Mouse (Mus musculus) neural tube, embryonic 12.5 days (tissue): Measurements from ENCODE around the gene Ces1e. TPM values are rescaled to one million over a fixed set of nuclear protein-coding genes. Genes with fewer than 3 reads are reported as not detected.
"Not testable (repeated sequence)": the region's sequence is repeated elsewhere in the genome, so short reads cannot be mapped to it uniquely, and the experiment has no call there.

ENCODE experiments used
- ATAC-seq: fragments of 200-750 bp; cut with Nextera tagmentation; 2 replicates; pipeline ENCODE4 v1.8.0; 2017; ENCODE audit warnings: low read depth, mild to moderate bottlenecking, moderate TSS enrichment, moderate library complexity; ENCODE audit not compliant: low FRiP score
- H3K27ac ChIP-seq: fragments of 300-500 bp; sonication (generic); 2 replicates; pipeline ENCODE4 v1.5.1; 2016
- H3K27me3 ChIP-seq: fragments of 300-500 bp; sonication (generic); replicated peaks from 2 replicates; pipeline ENCODE4 v1.6.1; 2016; ENCODE audit warnings: mild to moderate bottlenecking
- H3K36me3 ChIP-seq: fragments of 300-500 bp; sonication (generic); 2 replicates; pipeline ENCODE4 v1.6.1; 2016; ENCODE audit warnings: mild to moderate bottlenecking
- H3K4me1 ChIP-seq: fragments of 300-500 bp; sonication (generic); 2 replicates; pipeline ENCODE4 v1.6.1; 2016
- H3K4me2 ChIP-seq: fragments of 300-500 bp; sonication (generic); replicated peaks from 2 replicates; pipeline ENCODE4 v1.6.1; 2016; ENCODE audit warnings: mild to moderate bottlenecking
- H3K4me3 ChIP-seq: fragments of 300-500 bp; sonication (generic); 2 replicates; pipeline ENCODE4 v1.5.1; 2016
- H3K9ac ChIP-seq: fragments of 300-500 bp; sonication (generic); 2 replicates; pipeline ENCODE4 v1.6.1; 2016; ENCODE audit warnings: mild to moderate bottlenecking
- H3K9me3 ChIP-seq: fragments of 300-500 bp; sonication (generic); 2 replicates; pipeline ENCODE4 v1.6.1; 2016; ENCODE audit warnings: mild to moderate bottlenecking
- WGBS: fragments of 180-500 bp; shearing (Covaris S2); methylation state at CpG from one replicate; pipeline ENCODE4 v1.1.7; 2016; 5-methylcytosine and 5-hydroxymethylcytosine counted together
- polyA plus RNA-seq: library from polyadenylated mRNA; unstranded; fragments of >200 nt; fragmentation: Nextera tagmentation; extraction: Ambion mirVana; gene quantifications from 2 replicates; pipeline ENCODE4 v1.2.1, GENCODE M21; 2016

Ces1e gene
- polyA plus RNA-seq, 1 experiment from 2014 or later: not detected

DNA sequence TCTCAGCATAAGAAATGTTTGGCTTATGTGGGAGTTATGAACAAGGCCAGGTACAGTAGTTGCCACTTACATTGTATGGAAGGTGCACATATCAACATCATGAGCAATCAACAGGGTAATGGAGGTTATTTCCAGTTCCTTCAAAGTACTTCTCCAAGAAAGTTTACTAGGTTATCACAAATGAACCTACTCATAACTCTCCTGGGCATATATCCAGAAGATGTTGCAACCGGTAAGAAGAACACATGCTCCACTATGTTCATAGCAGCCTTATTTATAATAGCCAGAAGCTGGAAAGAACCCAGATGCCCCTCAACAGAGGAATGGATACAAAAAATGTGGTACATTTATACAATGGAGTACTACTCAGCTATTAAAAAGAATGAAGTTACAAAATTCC is 2.9 kb downstream of the Ces1e start:
- not testable (repeated sequence) for H3K4me1 ChIP-seq, H3K9me3 ChIP-seq, H3K9ac ChIP-seq, H3K27ac ChIP-seq, ATAC-seq, H3K4me3 ChIP-seq, H3K27me3 ChIP-seq, H3K36me3 ChIP-seq, H3K4me2 ChIP-seq
- WGBS: 97% methylated on average over 1 of the region's 1 CpGs

DNA sequence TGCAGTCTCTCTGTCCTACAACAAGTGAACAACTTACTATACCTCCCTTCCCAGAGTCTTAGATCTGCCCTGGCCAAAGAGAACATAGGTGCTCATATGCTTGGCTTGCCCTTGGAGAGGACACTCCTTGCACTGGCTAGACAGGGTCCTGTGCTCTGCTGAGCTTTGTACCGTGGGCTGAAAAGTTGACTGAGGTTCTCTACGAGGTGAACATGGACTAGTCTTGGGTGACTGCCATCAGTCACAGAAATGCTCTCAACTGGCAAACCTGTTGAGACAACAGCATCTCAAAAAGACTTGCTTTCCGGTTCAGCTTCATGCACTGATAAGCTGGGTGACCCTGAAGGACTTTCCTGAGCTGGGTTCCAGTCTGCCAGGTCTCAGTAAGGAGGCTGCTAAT is 7.5 kb downstream of the Ces1e start:
- H3K36me3 ChIP-seq: no peaks in the 10 kb centered on the region
- H3K9me3 ChIP-seq: no peaks in the 10 kb centered on the region
- H3K9ac ChIP-seq: no peak overlapping the region
- no peaks in the 10 kb centered on the region for H3K4me1 ChIP-seq
- H3K4me3 ChIP-seq: no peak overlapping the region
- no peak overlapping the region for H3K4me2 ChIP-seq
- no peak overlapping the region for H3K27ac ChIP-seq
- WGBS: 90% methylated on average over 3 of the region's 3 CpGs
- no peaks in the 10 kb centered on the region for H3K27me3 ChIP-seq
- no peak for ATAC-seq

DNA sequence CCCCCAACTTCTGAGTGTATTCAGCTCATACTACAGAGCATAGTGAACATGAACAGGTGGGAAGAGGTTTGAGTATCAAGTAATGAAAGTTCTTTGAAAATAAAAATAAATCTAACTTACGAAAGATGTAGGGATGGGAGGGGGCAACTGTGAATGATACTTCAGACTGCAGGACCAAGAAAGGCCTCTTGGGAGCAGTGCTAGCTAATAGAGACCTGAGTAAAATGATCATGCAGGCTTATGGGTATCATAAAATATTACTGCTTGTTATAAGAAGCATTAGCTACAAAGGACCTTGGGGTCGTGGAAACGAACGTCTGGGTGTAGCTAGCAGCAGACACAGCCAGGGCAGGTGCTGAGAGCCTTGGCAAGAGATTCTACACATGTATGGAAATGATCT is 11.6 kb downstream of the Ces1e start:
- H3K4me3 ChIP-seq: no peak overlapping the region
- no peaks in the 10 kb centered on the region for H3K36me3 ChIP-seq
- H3K27ac ChIP-seq: no peak overlapping the region
- no peak overlapping the region for H3K4me2 ChIP-seq
- 67% methylated on average over 4 of the region's 4 CpGs for WGBS
- no peak overlapping the region for H3K9ac ChIP-seq
- no peaks in the 10 kb centered on the region for H3K4me1 ChIP-seq
- H3K27me3 ChIP-seq: no peaks in the 10 kb centered on the region
- no peak for ATAC-seq
- H3K9me3 ChIP-seq: no peaks in the 10 kb centered on the region

DNA sequence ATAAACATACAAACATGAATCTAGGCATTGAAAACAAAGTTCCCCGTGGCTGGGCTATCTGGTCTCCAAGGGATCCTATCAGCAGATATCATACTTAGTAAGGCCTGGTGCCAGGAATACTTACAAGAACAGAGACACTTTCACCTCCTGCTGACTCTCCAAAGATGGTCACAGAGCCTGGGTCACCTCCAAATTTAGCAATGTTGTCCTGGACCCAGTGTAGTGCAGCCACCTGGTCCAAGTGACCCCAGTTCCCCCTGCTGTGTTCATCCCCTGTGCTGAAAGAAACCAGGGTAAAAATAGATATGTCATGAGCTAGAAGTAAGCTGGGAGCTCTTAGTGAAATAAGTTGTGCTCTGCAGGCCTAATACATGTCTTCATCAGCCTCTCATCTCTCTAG is 12.0 kb downstream of the Ces1e start:
- Histone ChIP-seq H3K9me3 (no peaks in the 10 kb centered on the region), H3K4me3 (no peak overlapping the region), H3K27me3 (no peaks in the 10 kb centered on the region), H3K9ac (no peak overlapping the region), H3K4me1 (no peaks in the 10 kb centered on the region), H3K36me3 (no peaks in the 10 kb centered on the region), H3K27ac (no peak overlapping the region), H3K4me2 (no peak overlapping the region)
- ATAC-seq: no peak
- WGBS: 76% methylated on average over 1 of the region's 1 CpGs

DNA sequence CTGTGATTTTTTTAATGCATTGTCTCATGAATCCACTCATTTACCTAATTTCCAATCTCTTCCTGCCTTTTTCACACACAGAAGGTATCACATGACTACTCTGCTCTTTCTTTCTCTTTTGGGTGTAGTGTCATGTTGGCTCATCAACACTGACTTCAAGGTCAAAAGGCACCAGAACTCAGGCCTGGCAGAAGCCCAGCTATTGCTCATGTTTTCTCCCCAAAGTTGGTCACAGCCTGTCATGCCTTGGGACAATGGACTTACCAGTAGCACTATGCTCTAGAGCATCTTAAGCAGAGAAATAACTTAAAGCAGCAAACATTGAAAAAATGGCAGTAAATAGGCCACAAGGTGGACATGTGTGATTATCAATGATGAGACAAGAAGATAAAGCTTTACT is 18.3 kb downstream of the Ces1e start:
- Histone ChIP-seq H3K4me3 (no peak overlapping the region), H3K27ac (no peak overlapping the region), H3K27me3 (no peaks in the 10 kb centered on the region), H3K4me1 (no peaks in the 10 kb centered on the region), H3K9me3 (no peaks in the 10 kb centered on the region), H3K36me3 (no peaks in the 10 kb centered on the region), H3K9ac (no peak overlapping the region), H3K4me2 (no peak overlapping the region)
- no peak for ATAC-seq

DNA sequence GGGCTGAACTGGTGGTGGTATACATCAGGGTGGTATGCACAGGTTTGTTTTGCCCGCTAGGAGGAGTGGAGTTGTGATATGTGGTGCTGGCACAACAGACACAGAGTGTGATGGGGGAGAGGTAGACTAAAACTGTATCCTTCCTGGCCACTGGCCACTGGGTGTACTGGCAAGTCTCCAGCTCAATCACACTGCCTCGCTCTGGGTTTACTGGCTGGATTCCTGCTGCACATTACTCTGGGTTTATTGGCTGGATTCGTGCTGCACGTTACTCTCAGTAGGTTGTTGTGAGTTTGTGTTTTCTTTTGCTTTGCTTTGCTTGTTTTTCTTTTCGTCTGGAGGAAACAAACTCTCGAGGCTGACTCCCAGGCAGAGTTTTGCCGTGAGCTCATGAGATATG is 30.3 kb downstream of the Ces1e start:
- 85% methylated on average over 7 of the region's 7 CpGs for WGBS
- H3K4me2 ChIP-seq, H3K27ac ChIP-seq, ATAC-seq, H3K4me1 ChIP-seq, H3K36me3 ChIP-seq, H3K9ac ChIP-seq, H3K27me3 ChIP-seq, H3K4me3 ChIP-seq, H3K9me3 ChIP-seq: not testable (repeated sequence)

DNA sequence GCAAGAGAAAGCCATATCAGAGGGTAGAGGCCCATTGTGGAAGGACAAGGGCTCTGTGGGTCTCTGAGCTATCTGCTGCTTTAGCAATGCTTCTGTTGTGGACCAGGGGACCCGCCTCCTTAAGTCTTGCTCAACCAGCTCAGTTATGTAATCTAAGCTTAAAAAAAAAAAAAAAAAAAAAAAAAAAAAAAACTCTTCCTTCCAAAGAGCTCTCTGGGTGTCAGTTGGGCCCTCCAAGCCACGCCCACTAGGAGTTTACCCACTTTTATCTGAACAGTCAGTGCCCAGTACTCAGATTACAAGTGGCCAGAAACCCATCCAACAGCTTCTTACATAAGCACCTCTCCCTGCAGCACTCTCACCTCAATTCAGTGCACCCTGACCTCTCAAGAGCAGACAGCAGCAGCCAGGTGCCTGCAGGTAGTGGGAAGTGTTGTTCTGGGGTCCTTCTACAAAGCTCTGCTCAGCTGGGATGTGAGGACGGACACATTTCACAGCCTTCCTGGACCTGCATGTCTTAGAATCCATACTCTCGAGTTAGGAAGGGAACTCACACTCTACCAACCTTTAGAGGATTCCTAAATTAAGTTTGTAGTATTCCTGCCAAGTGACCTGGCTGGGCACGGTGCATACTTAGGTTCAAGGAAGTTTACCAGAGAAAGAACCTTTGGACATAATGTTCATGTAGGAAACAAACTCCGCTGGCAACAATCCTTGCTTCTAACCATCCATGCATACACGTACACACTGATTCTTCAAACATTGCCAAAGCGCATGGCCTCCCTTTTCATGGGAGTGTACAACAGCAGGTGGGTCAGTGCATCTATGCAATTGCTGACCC is 31.5 kb downstream of the Ces1e start, which contains the start of gene Ces1d:
TSS of gene Ces1d (minus strand) at position 154 of the 841 bp plus-strand sequence.
- Histone ChIP-seq H3K27ac (no peak within 1 kb of the TSS), H3K4me1 (no peaks in the 10 kb centered on the region), H3K9me3 (no peaks in the 10 kb centered on the region), H3K27me3 (no peaks in the 10 kb centered on the region), H3K4me2 (no peak within 1 kb of the TSS), H3K9ac (no peak within 1 kb of the TSS), H3K4me3 (no peak within 1 kb of the TSS), H3K36me3 (no peaks in the 10 kb centered on the region)
- 80% methylated on average over 8 of the region's 8 CpGs for WGBS
- ATAC-seq: no peak

DNA sequence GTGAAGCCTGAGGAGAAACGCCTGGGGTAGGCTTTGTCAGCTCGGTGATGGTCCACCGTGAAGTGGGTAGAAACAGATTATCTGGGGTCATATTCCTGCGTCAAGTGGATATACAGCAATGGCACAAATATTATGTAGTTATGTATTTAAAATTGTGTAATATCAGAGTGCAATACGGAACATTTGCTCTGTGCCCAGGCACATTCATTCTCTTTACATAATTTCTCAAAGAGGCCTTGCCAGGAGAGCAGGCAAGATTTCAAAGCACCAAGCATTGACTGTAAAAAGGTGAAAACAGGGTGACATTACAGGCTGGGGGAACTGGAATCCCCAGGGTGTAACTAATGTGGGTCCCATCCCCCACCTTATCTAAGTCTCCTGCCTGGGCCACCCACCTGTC is 33.0 kb downstream of the Ces1e start:
- no peak for ATAC-seq
- Histone ChIP-seq H3K4me3 (no peak overlapping the region), H3K27me3 (no peaks in the 10 kb centered on the region), H3K9ac (no peak overlapping the region), H3K36me3 (no peaks in the 10 kb centered on the region), H3K4me1 (no peaks in the 10 kb centered on the region), H3K27ac (no peak overlapping the region), H3K4me2 (no peak overlapping the region), H3K9me3 (no peaks in the 10 kb centered on the region)
- 92% methylated on average over 5 of the region's 5 CpGs for WGBS

DNA sequence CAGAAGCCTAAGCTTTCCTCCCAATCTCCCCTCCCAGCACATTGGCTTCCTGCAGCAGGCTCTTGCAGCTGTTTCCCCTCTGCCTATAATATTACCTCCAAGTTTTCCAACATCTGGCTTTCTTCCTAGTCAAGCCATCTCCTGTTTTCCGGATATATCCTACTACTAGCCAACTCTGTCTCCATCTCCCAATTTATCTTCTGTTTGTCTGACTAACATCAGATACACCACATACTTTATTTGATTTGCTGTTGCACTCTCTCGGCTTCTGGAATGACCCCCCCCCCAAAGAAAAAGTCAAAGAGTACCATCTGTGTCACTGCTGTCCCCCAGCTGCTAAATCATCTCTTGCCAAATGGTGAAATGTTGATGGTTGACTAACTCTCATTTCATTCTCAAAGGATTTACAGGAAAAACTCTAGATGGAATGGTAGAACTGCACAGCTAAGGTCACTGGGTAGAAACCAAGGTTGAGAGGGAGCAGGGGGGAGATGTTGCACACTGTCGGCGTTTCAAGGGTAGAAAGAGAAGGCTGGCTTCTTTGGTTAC is 48.8 kb downstream of the Ces1e start:
- 85% methylated on average over 4 of the region's 4 CpGs for WGBS

DNA sequence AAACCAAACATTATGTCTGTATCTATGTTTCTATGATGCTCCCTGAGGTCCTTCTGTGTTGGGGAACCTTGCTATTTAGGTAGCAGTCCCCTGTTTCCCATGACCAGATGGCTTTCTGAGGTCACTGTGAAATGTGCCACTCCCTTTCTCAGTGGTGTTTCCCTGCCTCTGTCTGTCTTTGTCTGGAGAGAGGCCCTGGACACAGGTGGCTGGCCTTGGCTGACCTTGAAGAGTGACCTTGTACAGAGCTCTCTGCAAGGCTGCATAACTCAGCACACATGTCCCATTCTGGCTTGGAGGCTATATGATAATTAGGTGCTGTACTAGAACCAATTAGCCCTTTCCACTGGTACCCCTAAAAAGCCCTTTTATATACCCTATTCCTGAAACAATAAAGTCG is 52.8 kb downstream of the Ces1e start:
- Histone ChIP-seq H3K36me3 (no peaks in the 10 kb centered on the region), H3K27ac (no peak overlapping the region), H3K4me2 (no peak overlapping the region), H3K27me3 (no peaks in the 10 kb centered on the region), H3K9me3 (no peaks in the 10 kb centered on the region), H3K4me1 (no peaks in the 10 kb centered on the region), H3K4me3 (no peak overlapping the region), H3K9ac (no peak overlapping the region)
- WGBS: 39% methylated on average over 1 of the region's 1 CpGs
- no peak for ATAC-seq

More for the DNA sequence above, 48.8 kb downstream of the Ces1e start:
- H3K9ac ChIP-seq: no peak overlapping the region
- no peak overlapping the region for H3K4me2 ChIP-seq
- no peak overlapping the region for H3K4me3 ChIP-seq
- H3K4me1 ChIP-seq: no peaks in the 10 kb centered on the region
- no peaks in the 10 kb centered on the region for H3K36me3 ChIP-seq
- no peaks in the 10 kb centered on the region for H3K27me3 ChIP-seq
- no peak for ATAC-seq
- H3K27ac ChIP-seq: no peak overlapping the region
- no peaks in the 10 kb centered on the region for H3K9me3 ChIP-seq

DNA sequence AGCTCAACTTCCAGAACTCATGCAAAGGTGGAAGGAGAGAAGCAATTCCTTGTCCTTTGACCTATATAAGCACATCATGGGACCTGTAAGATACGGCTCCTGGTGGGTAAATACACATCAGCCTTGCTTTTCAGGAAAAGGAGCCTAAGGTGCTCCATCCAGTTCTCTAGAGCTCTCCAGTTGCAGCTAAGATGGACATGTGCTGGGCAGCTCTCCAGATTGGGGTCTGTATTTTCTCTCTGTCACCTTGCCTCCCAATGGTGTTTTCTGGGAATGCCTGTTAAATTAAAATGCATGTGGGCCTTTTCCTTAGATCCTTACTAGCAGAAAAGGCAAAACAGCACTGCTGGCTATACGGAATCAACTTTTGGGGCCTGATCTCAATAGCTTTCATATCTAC is 54.9 kb downstream of the Ces1e start:
- no peaks in the 10 kb centered on the region for H3K9me3 ChIP-seq
- no peak for ATAC-seq
- no peak overlapping the region for H3K4me3 ChIP-seq
- H3K27ac ChIP-seq: no peak overlapping the region
- H3K4me2 ChIP-seq: no peak overlapping the region
- no peaks in the 10 kb centered on the region for H3K4me1 ChIP-seq
- H3K36me3 ChIP-seq: no peaks in the 10 kb centered on the region
- WGBS: 98% methylated on average over 2 of the region's 2 CpGs
- no peak overlapping the region for H3K9ac ChIP-seq
- H3K27me3 ChIP-seq: no peaks in the 10 kb centered on the region

DNA sequence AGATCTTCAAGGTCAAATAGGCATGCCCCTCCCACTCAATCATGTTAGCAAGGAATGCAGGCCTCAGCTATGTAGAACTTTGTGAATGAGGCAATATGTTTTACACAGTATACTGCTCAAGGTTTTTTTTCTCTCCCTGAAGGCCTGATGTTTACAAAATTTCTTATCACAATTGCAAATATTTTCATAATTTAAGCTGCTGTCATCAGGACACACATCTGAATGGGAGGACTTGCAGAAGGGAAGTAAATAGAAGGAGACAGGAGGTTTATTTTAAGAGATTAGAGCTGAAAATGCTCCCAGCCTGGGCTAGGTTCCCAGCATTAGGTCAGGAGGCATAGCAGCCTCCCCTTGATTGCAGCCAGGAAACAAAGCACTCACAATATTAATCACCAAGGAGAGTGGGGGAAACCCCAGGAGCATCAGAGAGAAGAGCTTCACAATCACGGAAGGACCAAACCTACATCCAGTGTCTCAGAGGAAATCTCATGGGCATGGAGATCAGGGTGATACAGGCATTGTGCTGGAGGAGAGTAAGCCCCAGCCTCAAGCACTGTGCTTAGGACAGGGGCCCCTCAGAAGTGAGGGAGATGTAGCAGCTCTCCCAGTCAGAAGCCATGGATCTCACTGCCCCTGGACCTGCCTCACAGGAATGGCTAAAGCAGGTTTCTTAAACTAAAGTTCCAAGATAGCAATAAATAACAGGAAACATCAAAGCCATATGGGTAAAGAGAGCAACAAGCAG is 57.4 kb downstream of the Ces1e start:
- no peak for ATAC-seq
- WGBS: 52% methylated on average over 1 of the region's 1 CpGs

More for the DNA sequence above, 57.4 kb downstream of the Ces1e start:
- Histone ChIP-seq H3K4me1 (no peaks in the 10 kb centered on the region), H3K27ac (no peak overlapping the region), H3K4me3 (no peak overlapping the region), H3K9me3 (no peaks in the 10 kb centered on the region), H3K4me2 (no peak overlapping the region), H3K27me3 (no peaks in the 10 kb centered on the region), H3K36me3 (no peaks in the 10 kb centered on the region), H3K9ac (no peak overlapping the region)
